Mouse (Mus musculus) urinary bladder, postnatal 25 days (tissue): ENCODE results near the gene Ikzf3.

ENCODE experiments used
- DNase-seq: peaks from one replicate; pipeline ENCODE4 v3.0.0; 2022; ENCODE audit warnings: low spot score

Ikzf3 gene

DNA sequence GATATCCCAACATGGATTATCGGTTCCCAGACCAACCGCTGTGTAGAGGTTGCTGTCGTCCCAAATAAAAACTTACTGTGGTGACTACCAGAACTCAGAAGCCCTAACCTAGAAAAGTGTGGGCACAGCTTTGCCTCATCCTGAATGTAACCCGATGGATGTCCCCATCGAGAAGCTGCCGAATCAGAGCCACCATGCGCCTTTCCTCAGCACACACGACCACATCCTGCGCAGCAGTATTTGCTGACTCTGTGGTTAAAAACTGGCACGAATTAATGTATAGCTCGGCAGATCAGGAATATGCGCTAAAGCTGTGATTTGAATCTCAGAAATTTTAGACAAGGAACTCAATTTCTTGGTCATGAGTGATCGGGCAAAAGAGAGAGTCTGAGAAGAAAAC lies 33.0 kb downstream of the Ikzf3 start:
- no peak for DNase-seq

DNA sequence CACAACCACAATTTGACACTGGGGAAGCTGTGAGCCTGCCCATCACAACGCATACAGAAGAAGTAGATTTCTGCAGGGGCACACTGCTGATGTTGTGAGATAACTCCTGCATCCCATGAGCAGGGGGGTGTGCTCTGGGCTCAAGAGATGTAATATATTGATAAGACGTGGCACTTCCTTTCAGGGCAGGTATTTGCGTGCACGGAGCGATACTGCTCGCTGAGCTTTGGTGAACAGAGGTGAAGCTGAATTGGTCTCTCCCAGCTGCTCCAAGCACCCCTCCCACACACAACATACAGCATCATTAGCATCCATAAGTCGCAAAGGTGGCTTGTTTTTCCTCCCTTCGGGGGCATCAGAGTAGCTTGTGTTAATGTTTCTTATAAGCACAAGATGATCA lies 35.7 kb downstream of the Ikzf3 start:
- no peak for DNase-seq

DNA sequence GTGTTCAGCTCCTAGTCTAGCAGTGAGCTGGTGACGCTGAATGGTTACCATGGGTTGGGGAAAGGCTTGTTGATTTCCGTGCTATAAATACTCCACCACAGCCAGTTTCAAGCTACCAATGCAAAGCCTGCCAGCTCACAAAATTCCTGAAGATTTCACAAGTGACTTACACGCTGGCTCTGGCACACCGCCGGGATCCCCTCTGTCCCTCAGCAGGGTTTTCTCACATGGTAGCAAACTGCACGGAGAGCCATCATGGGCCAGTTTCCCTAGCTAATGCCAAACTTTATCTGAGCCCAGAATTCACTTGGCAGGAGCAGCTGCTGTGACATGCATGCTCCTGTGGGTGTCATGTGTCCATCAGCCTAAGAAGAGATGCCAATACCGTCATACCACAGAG lies 36.4 kb downstream of the Ikzf3 start:
- DNase-seq, result peak; percentile 31

DNA sequence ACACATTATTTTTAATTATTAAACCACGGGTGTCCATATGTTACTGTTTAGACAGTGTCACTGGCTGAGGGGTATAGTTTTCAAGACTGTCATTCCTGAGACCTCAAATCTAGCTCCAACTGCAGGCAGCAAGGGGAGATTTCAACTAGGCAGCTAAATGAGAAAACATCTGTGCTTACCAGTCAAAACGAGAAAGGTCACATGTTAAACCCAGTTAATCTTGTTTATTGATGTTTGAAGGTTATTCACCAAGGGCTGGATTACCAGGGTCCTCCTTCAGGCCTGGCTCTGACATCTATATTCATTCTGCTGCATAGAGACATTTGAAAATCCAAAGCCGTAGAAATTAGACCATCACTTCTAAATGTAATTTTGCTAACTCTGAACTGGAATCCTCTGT lies 40.9 kb downstream of the Ikzf3 start:
- DNase-seq, result no peak

DNA sequence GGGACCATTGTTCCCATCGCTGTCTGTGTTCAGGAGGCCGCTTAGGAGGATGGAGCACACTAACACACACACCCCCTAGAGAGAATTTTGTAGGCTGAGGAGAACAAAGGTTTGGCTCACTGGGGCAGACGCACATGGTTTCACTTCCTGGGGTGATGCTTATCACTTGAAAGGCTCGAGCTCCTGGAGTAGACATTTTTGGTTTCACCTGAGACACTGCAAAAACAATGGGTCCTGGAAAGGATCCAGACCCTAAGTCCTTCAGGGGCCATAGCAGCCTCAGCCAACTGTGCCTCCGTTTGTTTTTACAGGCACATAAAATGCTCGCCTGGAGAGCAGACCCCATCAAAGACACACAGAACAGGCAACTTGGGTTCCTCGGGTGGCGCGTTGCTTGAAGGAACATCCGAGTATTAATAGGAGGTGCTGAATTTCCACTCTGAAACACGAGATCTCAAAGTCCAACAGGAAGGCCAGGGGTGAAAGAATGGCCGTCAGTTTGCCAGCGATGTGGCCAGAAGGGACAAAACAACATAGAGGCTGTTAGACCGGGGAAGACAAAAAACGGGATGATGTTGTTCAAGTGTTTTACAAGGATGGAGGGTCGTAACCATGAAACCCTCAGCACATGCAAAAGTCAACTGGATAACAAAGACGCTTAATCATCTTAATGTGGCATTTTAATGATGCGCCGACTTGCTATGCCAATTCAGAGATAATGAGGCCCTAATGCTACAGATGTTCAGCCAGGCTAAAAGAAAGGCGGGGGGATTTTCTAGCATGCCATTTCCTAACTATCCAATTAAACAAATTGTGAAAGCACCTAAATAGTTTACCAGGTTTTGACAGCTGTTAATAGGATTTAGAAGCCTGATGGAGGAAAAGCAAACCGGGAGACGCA lies 48.2 kb downstream of the Ikzf3 start:
- DNase-seq, result no peak

DNA sequence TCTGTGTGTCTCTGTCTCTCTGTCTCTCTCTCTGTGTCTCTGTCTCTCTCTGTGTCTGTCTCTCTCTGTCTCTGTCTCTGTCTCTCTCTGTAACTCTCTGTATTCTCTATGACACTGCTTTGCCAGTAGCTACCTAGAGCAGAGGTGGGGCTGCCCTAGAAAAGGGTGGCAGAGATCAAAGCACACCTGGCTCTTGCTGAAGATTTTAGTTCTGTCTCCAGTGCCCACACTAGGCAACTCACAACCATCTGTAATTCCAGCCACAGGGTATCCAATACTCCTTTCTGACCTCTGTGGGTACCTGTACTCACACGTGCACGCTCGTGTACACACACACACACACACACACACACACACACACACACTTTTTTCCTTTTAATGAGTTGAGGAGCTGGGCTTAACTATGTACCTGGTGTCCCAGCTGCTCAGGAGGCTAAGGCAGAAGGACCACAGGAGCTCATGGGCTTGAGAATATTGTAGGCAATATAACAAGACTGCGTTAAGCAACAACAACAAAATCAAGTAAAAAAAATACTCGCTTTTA lies 50.6 kb downstream of the Ikzf3 start:
- no peak for DNase-seq

DNA sequence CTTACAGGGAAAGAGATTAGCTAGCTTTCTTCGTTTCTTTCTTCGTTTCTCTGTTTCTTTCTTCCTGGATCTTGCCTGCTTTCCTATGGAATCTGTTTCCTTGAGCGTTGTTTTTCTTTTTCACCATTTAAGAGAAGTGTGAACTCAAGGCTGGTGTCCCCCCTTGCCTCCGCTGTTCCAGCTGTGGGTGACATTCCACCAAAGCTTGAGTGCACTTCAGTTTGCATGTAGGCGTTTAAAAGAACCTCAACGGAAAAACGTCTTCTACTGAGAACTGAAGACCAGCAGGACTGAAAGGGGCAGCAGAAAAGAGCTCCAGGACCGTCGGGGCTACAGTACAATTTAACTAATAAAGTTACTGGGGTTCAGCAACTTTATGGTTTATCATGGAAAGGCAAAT lies 52.4 kb downstream of the Ikzf3 start:
- no peak for DNase-seq

DNA sequence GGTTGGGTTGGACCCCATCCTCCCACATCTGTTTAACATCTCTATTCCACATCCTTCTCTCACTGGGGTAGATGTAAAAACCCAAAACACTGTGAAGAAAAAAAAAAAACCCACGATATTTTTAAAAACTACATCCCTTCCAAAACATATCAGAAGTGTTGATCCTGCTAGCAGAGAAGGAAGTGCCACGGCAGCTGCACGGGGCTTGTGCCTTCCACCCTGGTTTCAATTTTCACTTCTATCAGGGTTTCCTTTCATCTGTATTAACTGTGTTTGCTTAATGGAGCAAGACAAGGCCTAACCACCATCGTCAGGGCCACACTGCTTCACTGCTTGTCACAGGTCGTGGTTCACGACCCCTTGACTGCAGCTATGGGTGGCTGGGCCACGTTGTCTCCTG lies 52.9 kb downstream of the Ikzf3 start:
- DNase-seq, result no peak

DNA sequence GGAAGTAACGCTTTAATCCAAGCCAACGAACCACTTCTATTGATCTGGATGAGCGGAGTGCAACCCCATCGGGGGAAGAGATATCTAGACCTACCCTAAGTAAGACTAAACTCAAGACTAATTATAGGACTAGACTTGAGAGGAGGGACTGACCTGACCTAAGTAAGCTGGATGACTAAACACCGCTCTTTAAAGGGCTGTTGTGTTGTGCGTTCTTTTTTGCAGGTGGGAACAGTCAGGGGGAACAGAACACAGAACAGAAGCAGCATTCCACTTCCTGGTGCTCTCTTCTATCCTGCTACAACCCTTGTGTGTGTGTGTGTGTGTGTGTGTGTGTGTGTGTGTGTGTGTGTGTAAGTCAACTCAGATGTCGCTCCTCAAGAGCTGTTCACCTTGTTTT lies 54.3 kb downstream of the Ikzf3 start:
- no peak for DNase-seq

DNA sequence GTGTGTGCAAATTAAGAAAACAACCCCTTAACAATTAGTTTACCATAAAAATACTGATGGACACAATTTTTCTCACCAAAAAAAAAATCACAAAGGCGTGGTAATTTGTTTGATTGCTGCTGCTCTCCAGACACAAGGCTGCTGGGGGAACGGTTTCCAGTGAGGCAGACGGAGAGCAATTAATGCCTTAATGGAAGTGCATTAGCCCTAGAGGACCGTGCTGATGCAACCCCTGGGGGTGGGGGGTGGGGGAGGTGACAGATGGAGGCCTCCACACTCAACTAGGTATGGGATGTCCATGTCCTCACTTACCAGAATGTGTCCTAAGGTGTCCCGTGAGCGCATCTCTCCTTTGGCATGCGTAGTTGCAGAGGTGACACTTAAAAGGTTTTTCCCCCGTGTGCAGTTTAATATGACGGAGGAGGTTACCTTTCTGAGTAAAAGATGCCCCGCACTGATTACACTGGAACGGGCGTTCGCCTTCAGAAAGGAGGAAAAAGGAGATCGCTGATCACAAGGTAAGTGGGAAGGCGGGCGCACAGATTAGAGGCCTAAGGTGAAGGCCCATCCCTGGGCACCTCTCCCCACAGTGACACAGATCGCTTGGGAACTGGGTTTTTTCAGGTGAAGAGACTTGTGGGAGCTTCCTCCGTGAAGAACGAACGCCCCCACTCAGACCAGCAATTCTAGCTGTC lies 57.1 kb downstream of the Ikzf3 start:
- no peak for DNase-seq

DNA sequence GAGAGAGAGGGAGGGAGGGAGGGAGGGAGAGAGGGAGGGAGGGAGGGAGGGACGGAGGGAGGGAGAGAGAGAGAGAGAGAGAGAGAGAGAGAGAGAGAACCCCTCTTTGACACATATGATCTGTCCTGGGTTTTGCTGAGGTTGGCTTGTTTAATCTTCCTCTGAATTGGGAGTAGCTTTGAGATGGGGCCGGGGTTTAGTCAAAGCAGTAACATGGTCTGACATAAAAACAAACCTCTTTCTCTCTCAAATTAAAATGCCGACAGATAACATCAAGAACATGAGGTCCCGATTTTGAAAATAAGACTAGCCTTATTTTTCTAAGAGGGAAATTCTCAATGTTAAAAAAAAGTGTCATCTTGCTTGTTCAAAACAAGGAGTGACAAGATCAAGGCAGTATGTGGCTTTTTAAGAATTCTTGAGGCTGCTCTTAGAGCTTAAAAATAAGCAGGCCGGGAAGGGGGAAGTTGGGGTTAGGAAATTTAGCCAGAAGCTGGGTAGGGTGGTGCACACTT lies 58.2 kb downstream of the Ikzf3 start:
- DNase-seq, result no peak

DNA sequence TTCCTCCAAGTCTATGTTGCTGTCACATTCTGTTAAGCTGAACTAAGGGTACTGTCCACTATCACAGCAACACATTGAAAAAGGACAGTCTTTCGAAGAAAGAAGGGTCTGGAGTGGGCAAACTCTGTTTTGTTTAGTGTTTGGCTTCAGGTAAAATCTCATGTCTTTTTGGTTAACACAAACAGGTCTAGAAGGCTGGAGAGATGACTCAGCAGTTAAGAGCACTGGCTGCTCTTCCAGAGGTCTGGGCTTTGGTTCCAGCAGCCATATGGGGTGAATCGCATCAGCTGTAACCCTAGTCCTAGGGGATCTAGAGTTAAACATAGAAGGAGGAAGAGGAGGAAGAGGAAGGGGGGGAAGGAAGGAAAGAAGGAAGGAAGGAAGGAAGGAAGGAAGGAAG lies 60.1 kb downstream of the Ikzf3 start:
- no peak for DNase-seq

DNA sequence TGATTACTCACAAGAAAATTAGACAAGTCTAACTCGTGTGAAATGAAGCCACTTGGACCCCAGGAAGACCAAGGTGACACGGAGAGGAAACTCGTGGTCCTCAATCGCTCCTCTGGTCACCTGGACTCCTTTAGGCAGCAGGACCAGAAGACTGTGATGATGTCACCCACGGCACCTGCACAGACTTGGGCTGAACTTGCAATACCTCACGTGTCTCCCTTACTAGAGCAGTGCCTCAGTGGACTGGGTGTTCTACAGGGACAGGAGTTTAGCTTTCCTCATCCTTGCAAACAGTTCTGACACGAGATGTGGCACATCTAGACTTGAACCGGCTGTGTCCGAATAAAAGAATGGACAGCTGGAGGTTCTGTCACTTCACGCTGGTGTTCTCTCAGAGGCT lies 63.8 kb downstream of the Ikzf3 start:
- no peak for DNase-seq

DNA sequence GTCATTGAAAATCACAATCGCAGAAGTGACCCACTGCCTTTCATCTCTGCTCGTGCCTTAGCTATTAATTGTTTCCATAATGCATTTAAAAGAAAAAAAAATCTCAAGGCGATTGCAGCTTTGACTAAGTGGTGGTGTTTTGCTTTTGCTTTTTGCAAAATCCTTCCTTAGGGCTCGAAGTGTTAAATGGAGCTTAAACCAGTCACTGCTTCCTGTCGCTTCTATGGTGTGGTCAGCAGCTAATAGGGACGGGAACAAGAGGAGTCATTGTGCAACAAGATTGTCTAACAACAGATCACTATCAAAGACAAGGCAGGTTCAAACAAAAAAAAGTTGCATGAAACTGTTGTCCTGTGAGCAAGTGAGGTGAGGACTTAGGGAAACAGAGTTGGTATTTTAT lies 64.6 kb downstream of the Ikzf3 start:
- no peak for DNase-seq

DNA sequence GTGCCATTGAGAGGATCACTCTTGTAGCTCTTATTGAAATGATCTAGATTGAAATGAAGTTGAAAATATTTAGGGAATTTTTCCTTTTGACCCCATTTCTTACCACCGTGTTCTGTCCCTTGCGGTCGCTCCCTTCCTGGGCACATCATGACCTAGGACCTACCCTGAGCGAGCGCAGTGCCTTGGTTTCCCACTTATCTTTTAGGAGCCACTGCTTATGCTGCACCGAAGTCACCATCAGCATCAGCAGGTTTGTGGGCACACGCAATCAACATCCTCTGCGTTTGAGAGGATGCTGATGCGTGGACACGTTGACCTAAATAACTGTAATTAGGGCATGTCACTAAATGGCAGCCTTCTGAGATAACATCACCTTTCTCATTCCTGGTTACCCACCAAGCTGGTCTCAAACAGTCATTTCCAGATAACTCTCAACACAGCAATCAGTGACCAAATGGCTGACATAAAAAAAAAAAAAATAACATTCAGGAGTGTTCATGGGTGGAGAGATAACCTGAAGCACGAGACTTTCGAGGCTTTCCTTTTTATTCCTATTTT lies 65.8 kb downstream of the Ikzf3 start:
- no peak for DNase-seq

DNA sequence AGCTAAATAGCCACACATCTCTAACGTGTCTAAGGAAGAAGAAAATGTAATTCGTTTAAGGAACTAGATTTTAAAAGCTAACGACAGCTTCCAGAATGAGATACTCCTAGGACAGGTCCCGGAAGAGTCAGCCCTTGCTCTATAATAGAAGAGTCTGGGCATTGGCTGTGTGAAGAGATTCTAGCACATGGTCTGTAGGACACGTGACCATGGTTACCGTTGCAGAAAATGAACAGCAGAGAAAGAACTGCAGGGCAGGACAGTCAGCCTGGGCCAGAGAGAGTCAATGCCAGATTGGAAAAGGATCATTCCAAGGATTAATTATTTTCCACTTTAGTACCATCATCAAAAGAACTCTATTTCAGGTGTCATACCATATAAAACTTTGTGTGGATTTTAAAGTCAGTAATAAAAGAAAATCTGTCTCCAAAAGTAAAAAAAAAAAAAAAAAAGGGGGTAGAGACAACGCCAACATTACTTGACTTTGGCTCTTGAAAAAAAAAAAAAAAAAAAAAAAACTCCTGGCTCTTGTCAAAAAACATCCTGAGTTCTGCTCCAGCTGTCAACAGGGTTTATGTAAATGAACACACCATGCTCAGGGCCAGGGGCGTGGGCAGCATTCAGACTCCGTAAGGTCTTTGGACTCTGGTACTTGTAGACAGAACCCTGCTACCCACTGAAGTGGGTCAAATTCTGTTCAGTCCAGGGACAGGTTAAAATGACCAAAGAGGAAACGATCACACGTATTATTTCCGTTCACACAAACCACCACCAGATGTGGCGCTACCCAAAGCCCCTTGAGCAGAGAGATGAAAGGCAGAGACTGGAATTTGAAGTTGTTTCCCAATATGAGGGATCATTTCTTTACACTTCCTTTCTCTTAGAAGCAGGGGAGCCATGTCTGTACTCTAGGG lies 66.5 kb downstream of the Ikzf3 start:
- no peak for DNase-seq

DNA sequence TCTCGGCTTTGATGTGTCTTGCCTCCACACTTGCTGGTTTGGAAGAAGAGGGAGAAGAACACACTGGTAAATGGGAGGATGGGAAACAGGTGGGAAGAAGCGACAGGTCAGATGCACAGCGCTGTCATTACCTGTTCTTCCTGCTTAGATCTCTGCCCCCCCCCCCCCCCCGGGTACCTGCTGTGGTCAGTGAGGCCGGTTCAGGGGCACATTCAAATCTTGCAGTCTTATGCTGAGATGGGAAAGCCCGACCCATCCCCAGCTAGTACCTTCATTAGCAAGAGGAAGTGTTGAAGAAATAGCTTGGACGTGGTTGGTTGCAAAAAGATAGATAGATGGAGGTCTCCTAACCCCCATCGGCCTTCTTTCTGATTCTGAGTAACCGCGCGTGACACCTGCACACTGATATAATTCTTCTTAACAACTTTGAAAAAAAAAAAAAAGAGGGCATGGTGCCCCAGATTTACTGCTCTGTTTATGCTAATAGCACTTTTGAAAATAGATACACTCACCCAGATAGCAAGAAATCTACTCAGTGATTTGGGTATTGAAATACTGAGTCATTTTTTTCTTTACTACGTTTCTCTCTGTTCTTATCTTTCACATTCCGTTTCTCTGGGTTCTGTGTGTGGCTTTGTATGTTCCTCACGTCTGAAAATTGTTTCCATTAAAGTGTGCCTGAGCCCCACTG lies 68.7 kb downstream of the Ikzf3 start:
- no peak for DNase-seq

DNA sequence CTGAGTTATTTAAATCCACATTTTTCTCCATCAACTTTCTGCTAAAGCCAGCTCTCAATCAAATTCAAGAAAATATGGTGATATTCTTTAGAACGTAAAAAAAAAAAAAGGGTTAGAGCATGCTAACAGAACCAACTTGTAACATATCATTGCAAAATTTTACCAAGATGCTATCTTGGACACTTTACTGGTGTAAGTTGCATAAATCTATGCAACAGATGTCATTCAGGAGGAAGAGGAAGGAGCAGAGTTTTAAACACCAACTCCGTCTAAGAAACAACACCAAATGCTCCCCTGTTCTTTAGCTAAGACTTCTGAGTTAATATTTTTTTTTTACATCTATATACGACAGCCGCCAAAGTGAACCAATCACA lies 69.4 kb downstream of the Ikzf3 start:
- DNase-seq, result no peak

DNA sequence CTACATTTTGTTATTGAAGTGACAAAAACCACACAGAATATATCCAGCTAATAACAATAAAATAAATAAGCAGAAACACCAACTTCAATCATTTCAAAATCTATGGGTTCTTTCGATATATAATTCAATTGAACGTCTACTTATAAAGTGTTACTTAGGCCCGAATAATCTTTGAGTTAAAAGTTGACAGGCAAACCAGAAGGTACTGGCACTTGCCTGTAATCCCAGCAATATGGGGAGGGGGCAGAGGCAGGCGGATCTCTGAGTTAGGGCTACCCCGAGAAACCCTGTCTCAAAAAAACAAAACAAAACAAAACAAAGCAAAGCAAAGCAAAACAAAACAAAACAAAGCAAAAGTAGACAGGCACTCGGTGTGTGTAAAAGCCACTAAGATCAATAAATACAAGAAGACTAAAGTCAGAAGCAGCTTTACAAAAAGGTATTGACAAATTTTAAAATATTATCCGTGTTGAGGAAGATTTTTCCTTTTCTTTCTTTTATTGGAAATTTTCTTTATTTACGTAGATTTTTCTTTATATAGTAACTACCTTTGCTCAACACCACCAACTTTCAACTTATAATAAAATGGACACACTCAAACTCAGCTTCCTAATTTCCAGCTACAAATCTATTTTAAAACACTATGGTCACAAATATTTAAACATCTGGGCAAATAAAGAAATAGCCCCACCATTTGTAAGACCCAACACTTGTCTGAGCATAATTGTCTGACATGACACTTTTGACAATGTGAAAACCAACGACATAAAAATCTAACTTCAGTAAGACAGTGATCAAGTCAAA lies 70.0 kb downstream of the Ikzf3 start:
- no peak for DNase-seq

DNA sequence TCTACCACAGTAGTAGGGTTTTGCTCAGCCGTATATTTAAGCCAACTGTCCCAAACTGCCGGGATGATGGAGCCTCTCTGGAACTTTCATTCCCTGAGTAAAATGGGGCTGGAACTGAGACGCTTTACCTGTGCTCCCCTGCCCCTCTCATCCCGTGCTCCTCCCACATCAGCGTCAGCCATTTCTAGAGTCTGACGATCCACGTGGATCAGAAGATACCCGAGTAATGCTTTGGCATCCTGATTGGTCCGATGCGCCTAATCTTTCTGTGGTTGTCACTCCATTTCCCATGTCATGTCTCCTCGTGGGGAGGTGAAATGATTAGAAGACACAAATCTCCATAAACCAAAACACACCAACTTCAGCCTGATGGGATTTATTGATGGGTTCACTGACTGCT lies 70.9 kb downstream of the Ikzf3 start:
- DNase-seq, result no peak
